Mouse (Mus musculus) 3134 (cell line): ENCODE results near the gene Prkn.

Experiments used
- DNase-seq: peaks from one replicate; pipeline ENCODE4 v3.0.0-alpha.2; 2011; ENCODE audit warnings: low spot score; ENCODE audit not compliant: insufficient read length; ENCODE audit errors: extremely low read depth

The Prkn gene

DNA sequence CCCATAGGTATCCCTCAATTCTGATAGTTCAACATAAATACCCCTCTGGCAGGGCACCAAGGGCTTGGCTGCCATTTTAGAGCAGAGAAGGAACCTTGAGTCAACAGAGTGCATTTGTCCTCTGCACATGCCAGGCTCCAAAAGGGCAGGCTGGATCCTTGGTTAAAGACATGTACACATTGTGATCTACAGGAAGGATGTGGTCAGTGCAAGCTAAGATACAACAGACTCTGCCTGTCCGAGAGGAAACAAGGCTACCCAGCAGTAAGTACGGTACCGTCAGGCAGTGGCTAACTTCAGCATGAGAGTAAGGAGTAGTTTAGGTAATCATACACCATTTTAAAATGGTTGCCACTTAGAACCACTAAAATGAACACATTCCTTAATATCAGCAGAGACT is 884.0 kb downstream of the Prkn start:
- DNase-seq, result no peak

GRCm38 (mm10) chr17:11727101-11727500 is 886.9 kb downstream of the Prkn start:
- no peak for DNase-seq

GRCm38 (mm10) chr17:11728294-11728693 is 888.1 kb downstream of the Prkn start:
- DNase-seq, result no peak

DNA sequence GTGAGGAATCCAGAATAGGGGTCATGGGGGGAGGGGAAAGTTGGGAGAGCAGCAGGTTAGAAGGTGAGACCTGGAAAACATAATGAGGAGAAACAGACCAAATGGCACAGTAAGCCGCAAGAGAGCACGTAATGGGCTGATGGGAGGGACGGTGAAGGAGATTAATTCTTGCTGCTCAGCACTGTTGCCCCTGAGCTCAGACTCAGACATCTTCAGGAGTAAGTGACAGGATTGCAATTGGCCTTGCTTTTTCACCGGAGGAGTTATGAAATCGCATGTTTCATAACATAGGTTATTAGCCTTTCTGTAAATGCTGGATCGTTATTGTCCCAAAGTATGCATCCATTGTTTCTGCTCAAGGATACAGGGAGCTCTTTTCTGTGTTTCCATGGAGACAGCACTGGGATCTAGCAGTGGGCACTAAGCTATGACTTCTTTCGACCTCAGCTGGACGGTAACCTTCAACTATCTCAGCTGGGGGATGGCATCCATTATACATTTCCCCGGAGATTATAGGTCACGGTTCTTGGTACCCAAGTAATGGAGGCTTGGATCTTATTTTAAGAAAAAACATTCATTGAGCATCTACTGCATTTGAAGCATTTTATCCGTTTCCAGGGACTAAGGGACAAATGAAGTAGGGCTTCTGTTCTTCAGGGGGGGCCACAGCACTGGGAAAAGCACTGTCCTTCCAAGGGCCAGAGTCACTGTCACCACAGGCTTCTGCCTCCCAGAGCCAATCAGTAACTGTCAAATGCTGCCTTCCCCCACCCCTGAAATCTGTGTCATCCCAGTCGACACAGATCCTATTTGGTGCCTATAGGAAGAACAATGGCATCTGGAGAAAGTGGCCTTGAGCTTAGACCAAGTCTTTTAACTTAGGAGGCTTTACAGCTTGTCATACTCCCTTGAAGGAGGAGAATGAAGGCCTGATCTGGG is 890.7 kb downstream of the Prkn start:
- no peak for DNase-seq

DNA sequence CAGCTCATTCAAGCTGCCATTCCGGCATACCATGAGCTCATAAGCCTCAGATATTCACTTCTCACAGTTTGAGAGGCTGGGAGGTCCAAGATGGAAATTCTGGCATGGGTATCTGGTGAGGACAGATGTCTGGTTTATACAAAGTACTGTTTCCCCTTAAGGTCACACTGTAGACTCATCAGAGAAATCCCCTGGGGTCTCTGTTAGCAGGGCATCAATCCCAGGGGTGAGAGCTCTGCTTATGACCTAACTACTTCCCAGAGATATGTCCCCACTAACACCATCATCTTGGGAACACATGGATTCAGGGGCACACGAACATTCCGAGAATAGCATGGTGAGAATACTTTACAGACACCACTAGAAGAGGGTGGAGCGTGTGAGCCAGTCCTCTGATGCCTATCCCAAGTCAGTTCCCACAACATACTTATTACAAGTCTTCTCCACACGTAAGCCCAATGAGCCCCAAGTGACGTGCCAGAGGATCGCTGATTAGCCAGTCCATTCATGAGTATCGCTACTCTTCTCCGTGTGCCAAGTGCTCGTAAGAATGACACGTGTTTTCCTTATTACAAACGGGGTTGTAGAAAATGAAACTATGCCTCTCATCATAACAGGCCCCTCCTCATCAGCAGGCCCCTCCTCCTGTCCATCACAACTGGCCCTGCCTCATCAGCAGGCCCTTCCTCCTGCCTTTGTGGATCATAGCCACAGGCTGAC is 895.1 kb downstream of the Prkn start:
- peak; percentile 19 for DNase-seq

DNA sequence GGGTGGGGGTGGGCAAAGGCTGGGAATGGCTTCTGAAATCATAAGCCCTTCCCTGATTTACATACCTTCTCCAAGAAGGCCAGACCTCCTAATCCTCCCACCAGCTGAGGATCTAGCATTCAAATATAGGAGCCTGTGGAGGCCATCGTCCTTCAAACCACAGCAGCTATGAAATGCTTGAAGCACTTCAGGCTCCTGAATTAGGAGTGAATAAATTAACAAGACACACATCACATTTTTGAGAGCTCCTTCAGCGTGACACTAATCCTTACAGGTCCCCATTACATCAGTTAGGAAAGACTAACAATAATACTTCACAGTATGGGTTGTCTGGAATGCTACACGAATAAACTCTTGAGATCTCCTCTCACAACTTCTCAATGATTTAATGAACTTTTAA is 896.3 kb downstream of the Prkn start:
- no peak for DNase-seq

- DNase-seq, result no peak
Observed at GRCm38 (mm10) chr17:11737905-11738304, 897.7 kb downstream of the Prkn start.

GRCm38 (mm10) chr17:11740716-11741115 is 900.5 kb downstream of the Prkn start:
- no peak for DNase-seq

- DNase-seq, result no peak
Observed at GRCm38 (mm10) chr17:11741161-11741560, 901.0 kb downstream of the Prkn start.

- DNase-seq, result no peak
Observed at GRCm38 (mm10) chr17:11751251-11751650, 911.1 kb downstream of the Prkn start.

DNA sequence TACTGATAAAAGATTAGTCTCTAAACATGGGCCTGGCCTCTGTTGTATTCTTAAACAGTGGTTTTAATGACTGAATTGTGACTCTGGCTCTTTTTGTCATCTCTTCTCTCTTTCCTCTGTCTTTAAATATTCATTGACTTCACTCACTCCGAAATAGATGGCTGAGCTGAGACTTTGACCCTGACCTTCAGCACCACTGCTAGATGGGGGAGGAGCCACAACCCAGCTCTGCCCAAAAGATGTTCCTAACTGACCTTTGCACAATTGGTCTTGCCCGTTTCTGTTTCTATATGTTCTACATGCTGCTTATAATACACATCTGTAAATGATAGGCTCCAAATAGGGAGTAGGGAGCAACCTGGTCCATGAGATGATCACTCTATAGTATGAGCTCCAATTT is 912.5 kb downstream of the Prkn start:
- no peak for DNase-seq

- no peak for DNase-seq
Observed at GRCm38 (mm10) chr17:11765117-11765516, 924.9 kb downstream of the Prkn start.

DNA sequence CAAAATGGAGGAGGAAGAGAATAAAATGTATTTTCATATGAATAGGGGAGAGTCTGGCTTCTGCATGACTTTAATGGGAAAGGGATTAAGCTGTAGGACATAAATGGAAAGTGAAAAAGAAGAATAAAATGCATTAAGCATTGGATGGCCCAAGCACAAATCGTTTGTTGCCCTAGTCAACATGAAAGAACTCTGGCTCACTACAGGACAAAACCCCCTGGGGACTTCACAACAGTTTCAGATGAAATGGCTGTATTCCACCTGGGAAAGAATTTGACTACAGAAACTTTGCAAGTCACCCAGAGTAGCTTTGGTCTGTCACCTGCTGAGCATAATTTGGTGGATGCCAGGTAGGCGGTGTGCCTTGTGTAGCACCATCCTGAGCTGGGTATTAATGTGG is 925.4 kb downstream of the Prkn start:
- DNase-seq, result no peak

DNA sequence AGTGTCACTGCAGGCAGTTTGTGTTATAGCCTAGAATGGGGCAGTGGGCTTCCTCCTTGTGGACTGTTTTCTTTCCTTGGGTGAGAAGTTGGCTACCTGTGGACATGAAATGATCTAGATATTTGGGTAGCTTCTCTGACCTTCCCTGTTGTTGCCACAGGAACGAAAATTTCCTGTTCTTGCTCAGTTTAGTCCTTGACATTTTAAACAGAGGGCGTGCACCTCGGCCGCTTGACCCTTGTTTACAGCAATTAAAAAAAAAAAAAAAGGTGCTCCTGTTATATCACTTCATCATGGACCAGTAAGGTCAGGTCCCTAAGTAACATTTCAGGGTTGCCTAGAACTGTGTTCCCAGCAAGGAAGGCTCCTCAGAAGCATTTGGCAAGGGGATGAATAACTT is 927.1 kb downstream of the Prkn start:
- DNase-seq, result no peak

DNA sequence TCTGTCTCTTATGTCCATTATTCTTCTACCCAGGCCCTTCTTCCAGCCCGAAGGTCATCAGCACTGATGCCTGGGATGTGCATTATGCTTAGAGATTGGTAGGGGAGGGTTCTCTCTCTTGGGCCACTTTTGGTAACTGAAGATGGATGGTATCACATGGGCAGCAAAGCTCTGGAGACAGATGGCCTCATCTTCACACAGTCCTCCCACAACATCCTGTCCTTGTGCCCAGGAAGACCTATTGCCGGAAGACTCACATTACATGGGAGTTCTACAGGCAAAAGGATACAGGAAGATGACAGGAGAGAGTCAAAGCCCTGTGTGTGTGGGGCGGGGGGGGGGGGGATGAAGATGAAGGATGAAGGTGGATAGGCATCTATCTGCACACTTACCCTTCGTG is 928.2 kb downstream of the Prkn start:
- no peak for DNase-seq

GRCm38 (mm10) chr17:11768971-11769370 is 928.8 kb downstream of the Prkn start:
- DNase-seq, result no peak

DNA sequence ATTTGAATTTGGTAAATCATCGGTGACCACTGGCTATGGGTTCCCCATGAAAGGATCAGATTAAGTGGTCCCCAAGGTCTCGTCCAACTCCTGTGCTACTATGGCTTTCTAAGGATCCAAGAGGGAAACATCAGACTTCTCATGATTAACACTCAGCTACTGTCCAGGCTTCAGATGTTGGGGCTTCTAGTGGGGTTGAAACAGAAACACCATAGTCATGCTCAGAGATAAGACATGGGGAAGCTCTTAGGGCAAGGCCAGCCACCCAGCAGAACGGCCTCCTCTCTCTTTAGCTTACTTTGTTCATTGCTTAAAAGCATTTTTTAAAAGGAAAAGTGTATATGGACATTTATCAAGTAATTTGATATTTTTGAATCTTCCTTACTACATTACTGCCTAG is 929.3 kb downstream of the Prkn start:
- DNase-seq, result no peak

DNA sequence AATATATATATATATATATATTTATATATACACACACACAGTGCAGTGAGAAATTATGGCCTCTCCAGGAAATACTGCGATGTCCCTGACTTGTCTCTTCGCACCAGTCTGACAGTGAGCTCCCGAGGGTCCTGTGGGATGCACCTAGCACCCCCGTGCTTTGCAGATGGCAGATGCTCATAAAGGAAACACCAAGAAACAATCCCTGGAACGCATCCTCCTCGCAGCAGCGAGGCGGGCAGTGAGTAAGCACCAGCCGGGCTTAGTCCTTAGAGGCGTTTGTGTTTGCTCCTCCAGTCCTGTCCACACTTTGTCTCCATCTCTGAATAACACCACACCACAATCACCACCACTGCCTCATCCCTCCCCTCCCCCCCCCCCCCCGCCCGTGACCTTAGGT is 939.4 kb downstream of the Prkn start:
- DNase-seq, result no peak

DNA sequence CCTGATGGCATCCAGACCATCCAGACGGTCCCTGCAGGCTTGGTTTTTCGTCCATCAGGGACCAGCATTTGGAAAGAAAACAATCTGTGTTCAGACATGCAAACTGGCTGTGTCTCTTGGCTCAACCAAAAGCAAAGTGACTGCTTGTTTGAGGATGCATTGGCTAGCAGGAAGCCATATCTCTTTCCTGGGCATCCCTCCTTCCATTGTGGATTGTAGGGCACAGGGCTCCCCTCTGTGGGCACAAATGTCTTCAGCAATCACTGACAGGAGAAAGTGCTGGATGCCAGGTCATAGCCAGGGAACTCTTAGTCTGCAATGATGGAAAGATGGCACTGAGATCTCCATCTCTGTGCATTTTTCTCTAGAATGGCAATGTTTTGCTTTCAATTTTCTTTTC is 939.8 kb downstream of the Prkn start:
- DNase-seq, result no peak

DNA sequence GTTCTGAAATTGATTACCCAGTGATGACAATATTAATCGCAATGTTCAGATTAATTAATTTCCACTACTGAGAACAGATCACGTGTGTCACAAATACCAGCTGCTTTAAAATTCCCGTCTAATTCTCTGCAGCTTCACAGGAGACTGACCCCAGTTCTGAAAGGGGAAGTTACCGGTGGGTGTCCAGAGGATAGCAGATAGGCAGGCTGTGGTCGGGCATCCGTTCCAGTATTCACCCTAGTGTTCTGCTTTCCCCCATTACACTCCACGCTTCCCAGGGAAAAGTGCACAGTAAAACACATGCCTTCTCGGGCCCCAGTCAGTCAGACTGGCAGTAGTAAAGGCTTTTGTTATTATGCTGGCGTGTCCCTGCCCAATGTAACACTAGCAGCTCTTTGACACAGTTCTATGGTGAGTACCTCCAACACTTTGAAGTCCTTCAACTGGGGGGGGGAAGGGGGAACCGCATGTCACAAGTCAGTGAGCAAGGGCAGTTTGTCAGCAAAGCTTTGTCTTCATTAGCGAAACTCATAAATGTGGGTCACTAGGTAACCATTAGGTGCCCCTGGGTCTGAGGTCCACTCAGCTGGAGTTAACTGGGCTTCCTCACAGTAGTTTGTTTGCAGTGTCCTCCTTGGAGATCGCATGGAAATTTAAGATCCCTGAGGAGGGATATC is 940.8 kb downstream of the Prkn start:
- DNase-seq, result no peak

- DNase-seq, result no peak
Observed at GRCm38 (mm10) chr17:11788270-11788936, 948.2 kb downstream of the Prkn start.
